Mouse (Mus musculus): ENCODE results near the gene Cage1. TPM values are rescaled to one million over a fixed set of nuclear protein-coding genes. Genes with fewer than 3 reads are reported as not detected.
A peak's percentile ranks its signal among the peaks of the same experiment; 100 is the strongest.

Gene Cage1
- total RNA-seq, 2 experiments from 2014 or later: not detected

GRCm38 (mm10) chr13:38015591-38015990 is 21.3 kb downstream of the Cage1 start:
- ATAC-seq (replicated peaks; ENCODE audit: low FRiP score, poor library complexity, severe bottlenecking): no peak

DNA sequence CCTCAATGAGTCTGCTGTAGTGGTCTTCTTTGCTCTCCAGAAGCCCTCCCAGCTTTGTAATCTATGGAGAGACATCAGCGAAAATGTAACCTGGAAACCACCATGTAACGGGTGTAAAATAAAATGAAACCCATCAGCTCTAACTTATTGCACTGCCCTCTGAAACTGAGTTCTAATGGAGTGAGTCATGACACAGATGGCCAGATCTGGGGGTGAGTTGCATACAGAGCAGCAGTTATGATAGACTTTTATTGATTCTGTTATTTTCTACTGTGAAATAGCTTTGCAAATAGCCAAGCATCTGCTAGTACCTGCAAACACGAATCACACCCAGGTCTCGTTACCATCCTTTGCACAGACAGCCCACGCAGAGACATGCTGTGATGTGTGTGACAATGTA is 24.4 kb downstream of the Cage1 start:
- ATAC-seq (replicated peaks; ENCODE audit: low FRiP score, poor library complexity, severe bottlenecking): no peak

GRCm38 (mm10) chr13:38010444-38010910 is 26.4 kb downstream of the Cage1 start:
- peak; percentile 93 for ATAC-seq (replicated peaks; ENCODE audit: low FRiP score, poor library complexity, severe bottlenecking)

DNA sequence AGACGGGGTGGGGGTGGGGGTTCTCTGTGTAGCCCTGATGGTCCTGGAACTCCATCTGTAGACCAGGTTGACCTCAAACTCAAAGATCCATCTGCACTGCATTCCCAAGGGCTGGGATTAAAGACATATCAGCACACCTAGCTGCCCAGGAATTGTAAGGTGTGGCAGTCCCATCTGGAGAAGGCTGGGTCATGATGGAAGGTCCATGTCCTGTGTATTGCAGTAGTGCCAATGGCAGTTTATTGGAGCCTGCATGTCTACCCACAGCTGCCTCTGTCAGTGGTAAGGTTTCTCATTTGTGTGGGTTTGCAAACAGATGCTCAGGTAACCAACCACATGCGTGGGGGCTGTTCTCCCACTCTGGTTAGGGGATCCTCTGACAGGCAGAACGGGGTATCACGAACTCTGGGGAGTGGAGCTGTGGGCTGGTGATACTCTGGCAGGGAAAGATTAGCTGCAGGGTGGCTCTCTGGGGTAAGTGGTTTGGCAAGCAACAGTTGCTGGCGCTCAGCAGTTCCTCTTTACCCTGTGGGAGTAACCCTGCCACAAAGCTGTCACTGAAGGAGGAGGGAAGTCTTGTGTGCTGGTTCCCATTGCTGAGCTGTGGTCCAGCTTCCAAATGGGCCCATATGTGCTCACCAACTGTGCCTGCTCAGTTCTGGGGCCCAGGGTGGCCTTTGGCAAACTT is 27.0 kb downstream of the Cage1 start:
- peak; percentile 90 for ATAC-seq (replicated peaks; ENCODE audit: low FRiP score, poor library complexity, severe bottlenecking)

GRCm38 (mm10) chr13:38007972-38008371 is 28.9 kb downstream of the Cage1 start:
- ATAC-seq (replicated peaks; ENCODE audit: low FRiP score, poor library complexity, severe bottlenecking): no peak

- no peak for ATAC-seq (replicated peaks; ENCODE audit: low FRiP score, poor library complexity, severe bottlenecking)
These were observed 34.4 kb downstream of the Cage1 start for GRCm38 (mm10) chr13:38002461-38002860.

DNA sequence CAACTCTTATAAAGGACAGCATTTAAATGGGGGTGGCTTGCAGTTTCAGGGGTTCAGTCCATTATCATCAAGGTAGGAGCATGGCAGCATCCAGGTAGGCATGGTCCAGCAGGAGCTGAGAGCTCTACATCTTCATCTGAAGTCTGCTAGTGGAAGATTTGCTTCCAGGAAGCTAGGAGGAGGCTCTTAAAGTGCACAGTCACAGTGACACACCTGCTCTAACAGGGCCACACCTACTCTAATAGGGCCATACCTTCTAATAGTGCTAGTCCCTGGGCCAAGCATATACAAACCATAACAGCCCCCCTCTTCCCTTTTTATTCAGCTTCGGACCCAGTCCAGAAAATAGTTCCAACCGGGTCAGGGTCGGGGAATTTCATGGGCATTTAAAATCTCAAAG is 37.2 kb downstream of the Cage1 start:
- ATAC-seq (replicated peaks; ENCODE audit: low FRiP score, poor library complexity, severe bottlenecking): peak; percentile 87

DNA sequence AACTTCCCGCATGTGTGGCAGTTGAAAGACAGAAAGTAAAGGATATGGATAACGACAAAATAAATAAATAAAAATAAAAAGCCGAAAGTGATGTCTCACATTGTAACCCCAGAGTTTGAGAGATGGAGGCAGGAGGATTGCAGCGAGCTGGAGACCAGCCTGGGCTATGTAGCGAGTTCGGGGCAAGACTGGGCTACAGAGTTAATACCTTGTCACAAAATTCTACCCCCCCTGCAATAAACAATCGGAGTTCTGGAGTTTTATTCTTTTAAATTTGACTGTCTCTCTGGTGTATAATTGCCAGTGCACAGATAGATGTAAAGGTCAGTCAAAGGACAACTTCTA is 42.5 kb downstream of the Cage1 start:
- ATAC-seq (replicated peaks; ENCODE audit: low FRiP score, poor library complexity, severe bottlenecking): peak; percentile 44

GRCm38 (mm10) chr13:37993704-37994404 is 43.0 kb downstream of the Cage1 start, which contains the start of gene Ssr1:
Gene Ssr1, minus strand, starts transcription at chr13:37994217.
- ATAC-seq (replicated peaks; ENCODE audit: low FRiP score, poor library complexity, severe bottlenecking): peak; percentile 95

GRCm38 (mm10) chr13:37993376-37993703 is 43.5 kb downstream of the Cage1 start:
- ATAC-seq (replicated peaks; ENCODE audit: low FRiP score, poor library complexity, severe bottlenecking): no peak

DNA sequence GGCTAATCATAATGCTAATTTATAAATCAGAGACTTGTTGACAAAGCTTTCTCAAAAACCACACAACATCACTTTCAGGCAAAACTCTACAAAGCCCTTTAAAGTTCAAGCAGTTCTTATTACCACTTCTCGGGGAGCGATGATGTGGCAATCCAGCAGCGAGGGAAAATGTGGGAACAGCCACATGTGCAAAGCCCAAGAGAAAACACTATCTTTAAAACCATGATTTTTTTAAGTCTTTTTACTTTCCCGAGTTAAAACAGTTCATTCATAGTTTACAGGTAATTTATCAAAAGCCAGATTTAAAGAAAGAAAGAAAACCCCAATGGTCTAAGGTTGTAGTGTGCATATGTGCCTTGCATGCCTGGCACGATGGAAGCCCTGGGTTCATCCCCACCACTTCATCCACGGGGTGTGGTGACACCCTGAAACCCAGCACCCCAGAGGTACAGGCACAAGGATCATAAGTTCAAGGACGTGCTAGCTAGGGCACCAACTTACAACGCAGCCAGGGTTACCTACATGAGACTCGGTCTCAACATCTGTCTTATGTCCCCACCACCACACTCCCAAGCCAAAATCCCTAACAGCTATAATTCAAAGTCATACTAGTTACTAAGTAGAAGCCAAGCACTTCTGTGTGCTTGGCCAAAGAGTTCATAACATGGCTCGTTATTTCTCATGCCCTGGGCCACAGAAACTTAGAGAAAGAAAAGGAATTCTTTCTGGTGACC is 44.1 kb downstream of the Cage1 start:
- peak; percentile 30 for ATAC-seq (replicated peaks; ENCODE audit: low FRiP score, poor library complexity, severe bottlenecking)

DNA sequence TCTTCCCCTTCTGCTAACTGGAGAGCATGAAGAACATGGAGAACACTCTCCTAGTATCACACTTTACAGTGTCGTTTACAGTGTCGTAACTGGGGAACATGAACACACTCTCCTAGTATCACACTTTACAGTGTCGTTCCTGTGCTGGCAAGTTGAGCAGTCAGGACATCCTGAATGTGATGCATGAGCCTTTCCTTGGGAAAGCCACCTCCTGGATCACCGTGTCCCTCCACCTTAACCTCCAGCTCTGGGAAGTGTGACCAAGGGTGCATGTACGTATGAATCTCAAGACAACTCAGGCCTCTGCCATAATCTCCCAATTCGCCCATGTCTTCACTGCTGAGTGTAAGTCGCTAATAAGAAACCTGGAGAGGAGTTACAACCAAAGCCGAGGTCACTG is 47.2 kb downstream of the Cage1 start:
- no peak for ATAC-seq (replicated peaks; ENCODE audit: low FRiP score, poor library complexity, severe bottlenecking)

DNA sequence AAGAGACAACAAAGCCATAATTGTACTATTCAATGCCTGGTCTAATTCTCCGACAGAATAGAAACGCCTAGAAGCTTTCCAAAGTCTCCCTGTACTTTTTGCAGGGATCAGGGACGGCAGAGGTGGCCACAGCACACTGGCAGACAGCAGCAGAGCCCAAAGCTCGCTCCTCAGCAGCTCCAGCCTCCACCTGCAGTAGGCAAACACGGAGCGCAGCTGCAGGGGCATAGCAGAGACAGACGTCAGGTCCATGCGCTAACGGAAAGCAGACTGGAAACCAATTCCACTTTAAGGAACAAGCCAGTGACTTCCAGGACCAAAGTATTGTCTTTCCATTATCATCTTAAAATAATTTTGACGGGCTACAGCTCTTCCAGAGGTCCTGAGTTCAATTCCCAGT is 50.7 kb downstream of the Cage1 start:
- ATAC-seq (replicated peaks; ENCODE audit: low FRiP score, poor library complexity, severe bottlenecking): no peak

DNA sequence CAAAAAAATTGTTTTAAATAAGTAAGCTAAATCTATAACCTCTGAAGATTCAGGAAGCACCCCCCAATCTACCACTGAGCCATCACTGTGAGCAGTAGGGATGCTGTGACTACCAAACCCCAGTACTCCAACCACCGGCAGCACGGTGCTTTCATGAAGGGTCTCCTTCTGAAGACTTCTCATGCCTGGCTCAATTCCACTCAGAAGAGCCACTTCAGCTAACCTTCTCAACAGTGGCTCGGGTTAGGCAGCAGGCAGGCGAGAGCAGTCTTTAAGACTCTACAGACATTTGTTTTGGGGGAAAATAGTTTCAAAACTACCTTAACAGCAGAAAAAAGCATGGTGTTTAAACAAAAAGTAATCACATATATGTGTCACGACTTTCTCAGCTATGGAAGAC is 55.8 kb downstream of the Cage1 start:
- no peak for ATAC-seq (replicated peaks; ENCODE audit: low FRiP score, poor library complexity, severe bottlenecking)

DNA sequence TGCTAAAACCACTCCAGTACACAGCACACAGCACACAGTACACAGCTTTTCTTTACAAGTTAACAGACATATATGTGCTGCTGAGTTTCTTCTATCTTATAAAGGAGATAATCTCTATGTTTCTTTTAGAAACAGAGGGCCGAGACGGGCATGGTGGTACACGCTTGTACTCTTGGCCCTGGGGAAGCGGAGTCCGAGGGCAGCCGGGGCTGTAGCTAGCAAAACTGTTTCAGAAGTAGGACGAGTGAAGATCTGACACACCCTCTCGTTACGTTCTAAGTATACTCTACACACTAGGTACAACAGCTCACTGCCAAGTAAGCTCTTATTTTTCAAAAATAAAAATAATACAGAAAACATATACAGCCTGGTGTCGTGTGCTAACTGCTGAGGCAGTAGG is 56.5 kb downstream of the Cage1 start:
- ATAC-seq (replicated peaks; ENCODE audit: low FRiP score, poor library complexity, severe bottlenecking): no peak

GRCm38 (mm10) chr13:37979506-37979905 is 57.4 kb downstream of the Cage1 start:
- no peak for ATAC-seq (replicated peaks; ENCODE audit: low FRiP score, poor library complexity, severe bottlenecking)

- ATAC-seq (replicated peaks; ENCODE audit: low FRiP score, poor library complexity, severe bottlenecking): no peak
These were observed 62.1 kb downstream of the Cage1 start for GRCm38 (mm10) chr13:37974731-37975130.

DNA sequence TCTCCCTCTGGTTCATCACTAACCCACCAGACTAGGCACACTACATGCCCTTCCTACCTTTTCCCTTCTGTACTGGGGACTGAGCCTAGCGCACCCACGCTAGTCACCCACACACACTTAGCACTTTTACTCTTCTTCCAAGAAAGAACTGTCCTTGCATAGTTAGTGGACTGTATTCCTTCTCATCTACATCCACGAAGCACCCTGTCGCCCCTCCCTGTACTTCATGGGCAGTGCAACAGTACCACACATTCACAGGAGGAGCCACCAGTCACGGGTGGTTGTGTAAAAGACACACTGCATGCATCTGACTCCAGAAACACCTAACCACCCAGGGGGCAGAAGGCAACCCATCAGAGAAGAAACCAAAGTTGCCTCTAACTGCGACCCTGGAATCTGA is 62.8 kb downstream of the Cage1 start:
- ATAC-seq (replicated peaks; ENCODE audit: low FRiP score, poor library complexity, severe bottlenecking): no peak

DNA sequence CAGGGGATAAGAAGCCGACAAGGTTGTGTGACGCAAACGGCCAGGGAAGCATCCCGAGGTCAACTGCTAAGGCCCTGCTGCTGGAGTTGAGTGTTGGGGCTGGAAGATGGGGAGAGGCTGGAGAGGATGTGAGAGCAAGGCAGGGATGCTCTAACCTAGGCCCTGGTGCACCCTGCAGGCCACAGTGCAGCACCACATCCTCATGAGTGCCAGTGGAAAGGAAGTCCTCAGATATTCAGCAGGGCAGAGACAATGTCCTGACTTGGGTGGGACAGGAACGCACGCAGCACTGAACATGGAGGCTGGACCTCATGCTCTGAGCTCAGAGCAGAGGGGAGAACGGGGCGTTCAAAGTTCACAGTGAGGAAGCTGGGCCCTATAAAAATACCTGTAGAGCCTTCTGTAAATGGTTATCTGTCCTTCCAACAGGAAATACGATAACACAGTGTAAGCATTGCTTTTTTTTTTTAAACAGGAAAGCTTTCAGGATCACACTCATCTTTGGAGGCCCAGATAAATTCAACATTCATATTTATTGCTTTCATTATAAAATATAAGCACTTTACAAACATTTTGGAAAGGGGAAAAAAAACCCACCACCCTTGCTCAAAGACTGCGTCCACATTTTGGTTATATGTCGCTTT is 65.9 kb downstream of the Cage1 start:
- ATAC-seq (replicated peaks; ENCODE audit: low FRiP score, poor library complexity, severe bottlenecking): no peak

GRCm38 (mm10) chr13:37969988-37970387 is 66.9 kb downstream of the Cage1 start:
- no peak for ATAC-seq (replicated peaks; ENCODE audit: low FRiP score, poor library complexity, severe bottlenecking)

DNA sequence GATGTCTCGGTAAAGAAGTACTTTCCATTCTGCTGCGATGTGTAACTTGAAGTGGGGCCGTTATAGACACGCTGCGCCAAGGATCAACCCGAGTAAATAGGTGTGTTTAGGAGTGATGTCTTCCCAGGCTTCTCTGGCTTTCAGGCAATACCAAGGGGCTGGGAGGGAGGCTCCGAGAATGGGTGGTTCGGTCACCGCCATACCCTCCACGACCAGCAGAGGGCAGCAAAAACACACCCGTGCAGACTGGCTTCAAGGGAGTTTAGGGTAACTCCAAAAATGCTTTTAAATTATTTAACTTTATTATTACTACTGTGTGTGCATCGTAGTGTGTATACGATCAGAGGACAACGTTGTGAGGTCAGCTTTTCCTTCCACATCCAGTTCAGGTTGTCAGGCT is 67.5 kb downstream of the Cage1 start:
- peak; percentile 69 for ATAC-seq (replicated peaks; ENCODE audit: low FRiP score, poor library complexity, severe bottlenecking)

All from erythroid progenitor cell, adult 5-6 weeks (primary cell).